Mouse (Mus musculus): ENCODE measurements around the gene Enah.

Gene Enah

GRCm38 (mm10) chr1:181847396-181847795 lies 172.4 kb downstream of the Enah start:
- no peak for DNase-seq (ENCODE audit: low read depth, low spot score)
